Mouse (Mus musculus): ENCODE data around the gene Parp2.
"Not testable (repeated sequence)": the region's sequence is repeated elsewhere in the genome, so short reads cannot be mapped to it uniquely, and the experiment has no call there.

The Parp2 gene

GRCm38 (mm10) chr14:50807487-50808072, at the start of gene Parp2, which contains the start of gene Ccnb1ip1:
TSS of gene Parp2 (plus strand) at chr14:50807841.
TSS of gene Ccnb1ip1 (minus strand) at chr14:50807732.
- peak; percentile 100 for DNase-seq

GRCm38 (mm10) chr14:50758416-50759085, 49.1 kb upstream of the Parp2 start:
- DNase-seq: no peak

GRCm38 (mm10) chr14:50765736-50766135, 41.9 kb upstream of the Parp2 start:
- no peak for DNase-seq

GRCm38 (mm10) chr14:50771342-50771741, 36.3 kb upstream of the Parp2 start:
- DNase-seq: no peak

GRCm38 (mm10) chr14:50782166-50782565, 25.5 kb upstream of the Parp2 start:
- DNase-seq: no peak

- no peak for DNase-seq
Observed at GRCm38 (mm10) chr14:50784391-50785250, 23.0 kb upstream of the Parp2 start.

- peak; percentile 90 for DNase-seq
Observed at GRCm38 (mm10) chr14:50785251-50785637, 22.4 kb upstream of the Parp2 start, which contains the start of gene Ttc5. TSS of gene Ttc5 (minus strand) at chr14:50785519.

GRCm38 (mm10) chr14:50788157-50788556, 19.5 kb upstream of the Parp2 start:
- no peak for DNase-seq

- no peak for DNase-seq
Observed at GRCm38 (mm10) chr14:50795261-50795935, 12.2 kb upstream of the Parp2 start.

GRCm38 (mm10) chr14:50795965-50796364, 11.7 kb upstream of the Parp2 start:
- DNase-seq: no peak

GRCm38 (mm10) chr14:50796464-50796863, 11.2 kb upstream of the Parp2 start:
- DNase-seq: no peak

GRCm38 (mm10) chr14:50798512-50798911, 9.1 kb upstream of the Parp2 start:
- no peak for DNase-seq

GRCm38 (mm10) chr14:50799502-50800259, 8.0 kb upstream of the Parp2 start:
- DNase-seq: peak; percentile 65

- DNase-seq: no peak
Observed at GRCm38 (mm10) chr14:50802441-50802840, 5.2 kb upstream of the Parp2 start.

- DNase-seq: no peak
Observed at GRCm38 (mm10) chr14:50802843-50803562, 4.6 kb upstream of the Parp2 start.

GRCm38 (mm10) chr14:50804683-50805082, 3.0 kb upstream of the Parp2 start:
- no peak for DNase-seq

- DNase-seq: not testable (repeated sequence)
Observed at GRCm38 (mm10) chr14:50806469-50806868, 1.2 kb upstream of the Parp2 start.

- no peak for DNase-seq
Observed at GRCm38 (mm10) chr14:50813060-50813459, 5.4 kb downstream of the Parp2 start.

- no peak for DNase-seq
Observed at GRCm38 (mm10) chr14:50823240-50823639, 15.6 kb downstream of the Parp2 start.

- no peak for DNase-seq
Observed at GRCm38 (mm10) chr14:50824219-50824618, 16.6 kb downstream of the Parp2 start.

- no peak for DNase-seq
Observed at GRCm38 (mm10) chr14:50826579-50826978, 18.9 kb downstream of the Parp2 start.

- no peak for DNase-seq
Observed at GRCm38 (mm10) chr14:50829878-50830277, 22.2 kb downstream of the Parp2 start.
